Mouse (Mus musculus): ENCODE results near the gene Map3k1. TPM values are rescaled to one million over a fixed set of nuclear protein-coding genes. Genes with fewer than 3 reads are reported as not detected.
A peak's percentile ranks its signal among the peaks of the same experiment; 100 is the strongest.

Map3k1 gene
- polyA plus RNA-seq (2014; fragmentation: Nextera tagmentation; extraction: Ambion mirVana): 15.8 and 19.3 TPM in 2 replicates

DNA sequence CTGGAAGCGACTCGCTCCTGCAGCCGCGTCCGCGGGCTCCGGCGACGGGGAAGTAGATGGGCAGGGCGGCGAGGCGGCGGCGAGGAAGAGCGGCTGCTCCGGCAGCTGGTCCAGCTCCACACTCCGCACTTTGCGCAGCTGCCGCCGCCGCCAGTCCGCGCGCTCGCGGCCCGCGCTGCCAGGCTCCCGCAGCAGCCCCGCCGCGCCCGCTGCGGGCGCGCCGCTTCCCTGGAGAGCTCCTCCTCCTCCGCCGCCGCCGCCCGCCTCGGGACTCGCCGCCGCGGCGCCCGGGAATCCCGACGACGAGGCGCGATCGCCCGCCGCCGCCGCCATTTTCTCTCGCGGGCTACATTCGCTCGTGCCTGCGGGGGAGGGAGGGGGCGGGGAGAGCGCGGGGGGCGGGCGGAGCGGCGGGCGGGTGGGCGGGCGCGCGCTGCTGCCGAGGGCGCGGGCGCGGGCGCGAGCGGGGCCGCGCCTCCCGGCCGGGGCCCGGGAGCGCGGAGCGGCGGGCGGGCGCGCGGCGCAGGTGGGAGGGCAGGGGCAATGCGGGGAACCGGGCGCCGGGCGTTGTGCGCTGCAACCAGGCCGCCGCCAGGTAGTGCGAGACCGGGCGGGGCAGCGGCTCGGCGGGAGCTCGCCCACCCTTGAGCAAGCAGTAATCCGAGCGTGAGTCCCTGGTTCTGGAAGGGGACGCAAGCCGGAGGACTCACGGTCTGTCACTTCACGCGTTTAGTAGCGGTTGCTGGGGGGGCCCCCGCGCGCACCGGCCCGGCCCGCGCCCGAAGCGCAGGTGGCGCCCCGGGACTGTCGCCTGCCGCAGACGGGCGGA is at the start of gene Map3k1:
Map3k1 (minus strand) TSS at position 357 of the 829 bp plus-strand sequence.
- ATAC-seq (replicated peaks; ENCODE audit: insufficient number of reproducible peaks, low FRiP score, low TSS enrichment): peak; percentile 72
- H3K4me3 ChIP-seq (ENCODE audit: low read depth, low read length): peak within 1 kb of the TSS; percentile 96
- H3K4me1 ChIP-seq (ENCODE audit: control insufficient read depth, insufficient read depth, low read length): peaks cover 15% of the 10 kb centered on the region
- H3K27me3 ChIP-seq (ENCODE audit: control insufficient read depth, insufficient read depth, low read length): no peaks in the 10 kb centered on the region
- WGBS (ENCODE audit: insufficient replicate concordance): 0% methylated on average over 41 of the region's 136 CpGs
- peak within 1 kb of the TSS; percentile 92 for H3K9ac ChIP-seq (ENCODE audit: low read depth, low read length)
- H3K27ac ChIP-seq (ENCODE audit: low read depth, low read length): peak within 1 kb of the TSS; percentile 96
- no peaks in the 10 kb centered on the region for H3K9me3 ChIP-seq (replicated peaks; ENCODE audit: control insufficient read depth, low read length)
- no peaks in the 10 kb centered on the region for H3K36me3 ChIP-seq (ENCODE audit: control insufficient read depth, insufficient read depth, low read length)
- H3K4me2 ChIP-seq: peak within 1 kb of the TSS; percentile 84

- Histone ChIP-seq H3K36me3 (ENCODE audit: control insufficient read depth, insufficient read depth, low read length) (no peaks in the 10 kb centered on the region), H3K4me1 (ENCODE audit: control insufficient read depth, insufficient read depth, low read length) (no peaks in the 10 kb centered on the region), H3K4me2 (no peak overlapping the region), H3K9ac (ENCODE audit: low read depth, low read length) (no peak overlapping the region), H3K9me3 (replicated peaks; ENCODE audit: control insufficient read depth, low read length) (no peaks in the 10 kb centered on the region), H3K27me3 (ENCODE audit: control insufficient read depth, insufficient read depth, low read length) (no peaks in the 10 kb centered on the region), H3K27ac (ENCODE audit: low read depth, low read length) (no peak overlapping the region), H3K4me3 (ENCODE audit: low read depth, low read length) (no peak overlapping the region)
- WGBS (ENCODE audit: insufficient replicate concordance): 75% methylated on average over 7 of the region's 7 CpGs
- no peak for ATAC-seq (replicated peaks; ENCODE audit: insufficient number of reproducible peaks, low FRiP score, low TSS enrichment)
Observed at GRCm38 (mm10) chr13:111856786-111857455, 48.1 kb upstream of the Map3k1 start.

DNA sequence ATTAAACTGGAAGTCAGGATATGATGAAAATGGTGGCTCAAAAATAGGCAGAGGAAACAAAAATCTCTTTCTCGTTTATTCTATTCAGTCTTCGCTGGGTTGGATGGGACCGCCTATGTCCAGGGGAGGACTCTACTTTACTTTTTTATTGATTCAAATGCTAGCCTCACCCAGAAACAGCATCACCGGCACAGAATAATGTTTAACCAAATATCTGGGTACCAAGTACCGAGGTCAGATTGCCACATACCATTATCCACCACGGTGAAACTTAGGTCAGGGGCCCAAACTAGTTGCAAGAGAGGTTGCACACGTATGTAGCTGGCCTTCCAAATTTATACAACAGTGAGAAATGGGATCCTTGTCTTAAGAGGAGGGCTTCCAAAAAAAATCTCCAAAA is 47.4 kb upstream of the Map3k1 start:
- H3K4me3 ChIP-seq (ENCODE audit: low read depth, low read length): no peak overlapping the region
- H3K4me1 ChIP-seq (ENCODE audit: control insufficient read depth, insufficient read depth, low read length): no peaks in the 10 kb centered on the region
- H3K9ac ChIP-seq (ENCODE audit: low read depth, low read length): no peak overlapping the region
- H3K36me3 ChIP-seq (ENCODE audit: control insufficient read depth, insufficient read depth, low read length): no peaks in the 10 kb centered on the region
- no peak overlapping the region for H3K27ac ChIP-seq (ENCODE audit: low read depth, low read length)
- no peak overlapping the region for H3K4me2 ChIP-seq
- no peaks in the 10 kb centered on the region for H3K27me3 ChIP-seq (ENCODE audit: control insufficient read depth, insufficient read depth, low read length)
- 85% methylated on average over 7 of the region's 7 CpGs for WGBS (ENCODE audit: insufficient replicate concordance)
- ATAC-seq (replicated peaks; ENCODE audit: insufficient number of reproducible peaks, low FRiP score, low TSS enrichment): no peak
- H3K9me3 ChIP-seq (replicated peaks; ENCODE audit: control insufficient read depth, low read length): no peaks in the 10 kb centered on the region

DNA sequence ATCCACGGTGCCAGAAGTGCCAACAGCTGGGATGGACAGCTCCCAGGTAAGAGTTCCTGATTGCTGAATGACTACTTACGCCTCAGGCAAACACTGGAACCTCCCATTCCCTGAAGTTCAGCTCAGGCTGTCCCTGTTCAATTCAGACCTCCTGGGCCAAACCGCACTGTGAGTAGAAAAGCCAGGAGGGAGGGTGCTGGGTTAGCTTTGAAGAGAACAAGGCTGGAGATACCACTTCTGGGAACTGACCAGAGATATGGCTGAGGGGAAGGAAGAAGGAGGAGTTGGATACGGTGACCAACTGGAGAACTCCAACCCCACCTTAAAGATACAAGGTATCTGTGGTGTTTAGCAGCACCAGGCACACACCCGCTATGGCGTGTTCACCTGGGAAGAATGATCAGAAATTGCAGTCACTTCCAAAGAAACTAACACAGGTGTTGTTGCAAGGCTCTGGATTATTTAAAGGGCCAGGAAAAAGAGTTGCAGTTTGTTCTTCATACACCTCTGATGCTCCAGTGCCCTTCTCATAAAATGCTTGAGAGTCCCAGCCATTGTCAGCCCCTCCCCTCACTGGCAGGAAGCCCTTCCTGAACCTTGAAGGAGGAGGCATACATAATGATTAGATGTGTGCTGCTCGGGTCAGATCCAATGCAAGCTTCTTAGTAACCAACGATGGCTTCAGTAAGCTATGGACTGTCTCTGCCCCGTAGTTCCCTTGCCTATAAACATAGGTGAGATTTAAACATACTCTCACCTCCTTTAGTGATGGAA is 43.8 kb upstream of the Map3k1 start:
- no peaks in the 10 kb centered on the region for H3K4me1 ChIP-seq (ENCODE audit: control insufficient read depth, insufficient read depth, low read length)
- WGBS (ENCODE audit: insufficient replicate concordance): 70% methylated on average over 9 of the region's 9 CpGs
- no peak overlapping the region for H3K9ac ChIP-seq (ENCODE audit: low read depth, low read length)
- no peak overlapping the region for H3K4me3 ChIP-seq (ENCODE audit: low read depth, low read length)
- no peaks in the 10 kb centered on the region for H3K9me3 ChIP-seq (replicated peaks; ENCODE audit: control insufficient read depth, low read length)
- no peak for ATAC-seq (replicated peaks; ENCODE audit: insufficient number of reproducible peaks, low FRiP score, low TSS enrichment)
- no peak overlapping the region for H3K27ac ChIP-seq (ENCODE audit: low read depth, low read length)
- H3K27me3 ChIP-seq (ENCODE audit: control insufficient read depth, insufficient read depth, low read length): no peaks in the 10 kb centered on the region
- no peaks in the 10 kb centered on the region for H3K36me3 ChIP-seq (ENCODE audit: control insufficient read depth, insufficient read depth, low read length)
- no peak overlapping the region for H3K4me2 ChIP-seq

GRCm38 (mm10) chr13:111850046-111850837 is 41.4 kb upstream of the Map3k1 start:
- 87% methylated on average over 12 of the region's 12 CpGs for WGBS (ENCODE audit: insufficient replicate concordance)
- H3K27me3 ChIP-seq (ENCODE audit: control insufficient read depth, insufficient read depth, low read length): no peaks in the 10 kb centered on the region
- H3K36me3 ChIP-seq (ENCODE audit: control insufficient read depth, insufficient read depth, low read length): no peaks in the 10 kb centered on the region
- no peaks in the 10 kb centered on the region for H3K9me3 ChIP-seq (replicated peaks; ENCODE audit: control insufficient read depth, low read length)
- no peak overlapping the region for H3K4me2 ChIP-seq
- no peak overlapping the region for H3K9ac ChIP-seq (ENCODE audit: low read depth, low read length)
- no peak overlapping the region for H3K4me3 ChIP-seq (ENCODE audit: low read depth, low read length)
- no peak overlapping the region for H3K27ac ChIP-seq (ENCODE audit: low read depth, low read length)
- peaks cover 4% of the 10 kb centered on the region; the same call in 1 of the 2 replicates for H3K4me1 ChIP-seq (ENCODE audit: control insufficient read depth, insufficient read depth, low read length)
- no peak for ATAC-seq (replicated peaks; ENCODE audit: insufficient number of reproducible peaks, low FRiP score, low TSS enrichment)

- no peaks in the 10 kb centered on the region for H3K36me3 ChIP-seq (ENCODE audit: control insufficient read depth, insufficient read depth, low read length)
- 45% methylated on average over 9 of the region's 9 CpGs for WGBS (ENCODE audit: insufficient replicate concordance)
- ATAC-seq (replicated peaks; ENCODE audit: insufficient number of reproducible peaks, low FRiP score, low TSS enrichment): no peak
Observed at GRCm38 (mm10) chr13:111845471-111845870, 36.7 kb upstream of the Map3k1 start.

DNA sequence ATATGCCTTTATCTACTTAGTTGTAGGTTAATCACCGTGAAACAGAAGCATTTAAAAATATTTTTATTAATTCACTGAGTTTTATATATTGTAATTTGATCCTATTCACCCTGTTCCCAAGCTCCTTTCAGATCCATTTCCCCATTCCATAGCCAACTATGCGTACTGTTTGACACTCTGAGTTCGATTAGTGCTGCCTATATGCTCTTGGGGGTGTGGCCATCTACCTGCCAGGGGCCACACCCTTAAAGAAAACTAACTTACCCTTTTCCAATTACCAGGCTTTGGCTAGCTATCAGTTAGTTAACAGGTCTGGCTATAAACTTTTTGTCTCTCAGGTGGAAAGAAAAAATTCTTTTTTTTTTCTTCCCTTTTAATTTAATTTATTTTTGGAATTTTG is 35.5 kb upstream of the Map3k1 start:
- no peak overlapping the region for H3K9ac ChIP-seq (ENCODE audit: low read depth, low read length)
- peaks cover 5% of the 10 kb centered on the region; the same call in 1 of the 2 replicates for H3K4me1 ChIP-seq (ENCODE audit: control insufficient read depth, insufficient read depth, low read length)
- WGBS (ENCODE audit: insufficient replicate concordance): 93% methylated on average over 3 of the region's 3 CpGs
- H3K9me3 ChIP-seq (replicated peaks; ENCODE audit: control insufficient read depth, low read length): no peaks in the 10 kb centered on the region
- H3K4me2 ChIP-seq: no peak overlapping the region
- ATAC-seq (replicated peaks; ENCODE audit: insufficient number of reproducible peaks, low FRiP score, low TSS enrichment): no peak
- H3K36me3 ChIP-seq (ENCODE audit: control insufficient read depth, insufficient read depth, low read length): no peaks in the 10 kb centered on the region
- H3K4me3 ChIP-seq (ENCODE audit: low read depth, low read length): no peak overlapping the region
- no peak overlapping the region for H3K27ac ChIP-seq (ENCODE audit: low read depth, low read length)
- H3K27me3 ChIP-seq (ENCODE audit: control insufficient read depth, insufficient read depth, low read length): no peaks in the 10 kb centered on the region

More at GRCm38 (mm10) chr13:111845471-111845870, 36.7 kb upstream of the Map3k1 start:
- Histone ChIP-seq H3K27me3 (ENCODE audit: control insufficient read depth, insufficient read depth, low read length) (no peaks in the 10 kb centered on the region), H3K4me1 (ENCODE audit: control insufficient read depth, insufficient read depth, low read length) (peaks cover 5% of the 10 kb centered on the region; the same call in 1 of the 2 replicates), H3K9me3 (replicated peaks; ENCODE audit: control insufficient read depth, low read length) (no peaks in the 10 kb centered on the region), H3K4me2 (no peak overlapping the region), H3K4me3 (ENCODE audit: low read depth, low read length) (no peak overlapping the region), H3K27ac (ENCODE audit: low read depth, low read length) (no peak overlapping the region), H3K9ac (ENCODE audit: low read depth, low read length) (no peak overlapping the region)

- H3K9ac ChIP-seq (ENCODE audit: low read depth, low read length): no peak overlapping the region
- no peak overlapping the region for H3K4me3 ChIP-seq (ENCODE audit: low read depth, low read length)
- H3K4me1 ChIP-seq (ENCODE audit: control insufficient read depth, insufficient read depth, low read length): 0 out of 2 replicates have a peak, but pooled peaks cover 4% of the 10 kb centered on the region
- H3K9me3 ChIP-seq (replicated peaks; ENCODE audit: control insufficient read depth, low read length): no peaks in the 10 kb centered on the region
- H3K27ac ChIP-seq (ENCODE audit: low read depth, low read length): no peak overlapping the region
- H3K27me3 ChIP-seq (ENCODE audit: control insufficient read depth, insufficient read depth, low read length): no peaks in the 10 kb centered on the region
- no peak; the same call in 1 of the 2 replicates for ATAC-seq (replicated peaks; ENCODE audit: insufficient number of reproducible peaks, low FRiP score, low TSS enrichment)
- H3K36me3 ChIP-seq (ENCODE audit: control insufficient read depth, insufficient read depth, low read length): no peaks in the 10 kb centered on the region
- H3K4me2 ChIP-seq: no peak overlapping the region
- WGBS (ENCODE audit: insufficient replicate concordance): 22% methylated on average over 8 of the region's 8 CpGs
Observed at GRCm38 (mm10) chr13:111835787-111836186, 27.0 kb upstream of the Map3k1 start.
